Mouse (Mus musculus): ENCODE data around the gene Grin3b. TPM values are rescaled to one million over a fixed set of nuclear protein-coding genes. Genes with fewer than 3 reads are reported as not detected.

The Grin3b gene
- polyA plus RNA-seq, 1 experiment from 2014 or later: 0.29 TPM

DNA sequence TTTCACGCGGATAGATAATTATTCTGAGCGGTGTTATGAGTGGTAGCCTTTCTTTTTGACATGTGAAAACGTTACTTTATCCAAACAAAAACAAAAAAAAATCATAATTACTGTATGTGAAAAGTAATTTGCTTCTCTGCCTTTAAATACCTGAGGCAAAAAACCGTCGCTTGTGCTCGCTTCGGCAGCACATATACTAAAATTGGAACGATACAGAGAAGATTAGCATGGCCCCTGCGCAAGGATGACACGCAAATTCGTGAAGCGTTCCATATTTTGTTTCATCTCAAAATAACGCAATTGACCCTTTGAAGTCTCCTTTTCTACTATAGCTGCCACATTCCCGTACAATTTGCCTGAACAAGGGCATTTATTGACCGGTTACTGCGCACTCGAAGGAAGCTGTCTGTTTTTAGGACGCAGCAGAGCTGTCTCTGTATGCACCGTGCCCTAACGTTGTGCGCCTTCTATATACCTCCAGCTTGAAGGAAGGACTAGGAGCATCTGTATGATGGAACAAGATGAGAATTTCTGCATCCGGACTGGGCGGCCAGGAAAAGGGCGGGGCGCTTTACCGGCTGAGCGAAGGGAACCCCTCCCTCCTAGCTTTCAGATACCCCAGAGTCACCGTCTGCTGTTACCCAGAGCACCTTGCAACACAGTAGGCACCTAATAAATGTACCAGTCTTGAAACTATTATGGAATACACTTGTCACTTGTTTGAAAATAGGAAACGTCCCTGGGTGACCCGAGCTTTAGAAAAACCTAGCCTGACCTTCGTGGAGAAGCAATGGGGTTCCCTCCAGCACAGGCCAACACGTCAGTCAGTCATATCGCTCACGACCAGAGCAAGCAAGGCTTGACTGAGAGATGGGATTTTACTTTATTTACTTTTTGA is 15.1 kb downstream of the Grin3b start:
- Histone ChIP-seq H3K36me3 (no peaks in the 10 kb centered on the region), H3K4me1 (replicated peaks) (peaks cover 54% of the 10 kb centered on the region), H3K9me3 (no peaks in the 10 kb centered on the region), H3K9ac (peak overlapping the region; percentile 64), H3K4me2 (peak overlapping the region; percentile 96), H3K4me3 (peak overlapping the region; percentile 56), H3K27ac (replicated peaks) (peak overlapping the region; percentile 93), H3K27me3 (peaks cover 31% of the 10 kb centered on the region)
- no peak; the same call in 1 of the 2 replicates for ATAC-seq (ENCODE audit: low FRiP score, low read depth)
- 3% methylated on average over 35 of the region's 35 CpGs for WGBS

DNA sequence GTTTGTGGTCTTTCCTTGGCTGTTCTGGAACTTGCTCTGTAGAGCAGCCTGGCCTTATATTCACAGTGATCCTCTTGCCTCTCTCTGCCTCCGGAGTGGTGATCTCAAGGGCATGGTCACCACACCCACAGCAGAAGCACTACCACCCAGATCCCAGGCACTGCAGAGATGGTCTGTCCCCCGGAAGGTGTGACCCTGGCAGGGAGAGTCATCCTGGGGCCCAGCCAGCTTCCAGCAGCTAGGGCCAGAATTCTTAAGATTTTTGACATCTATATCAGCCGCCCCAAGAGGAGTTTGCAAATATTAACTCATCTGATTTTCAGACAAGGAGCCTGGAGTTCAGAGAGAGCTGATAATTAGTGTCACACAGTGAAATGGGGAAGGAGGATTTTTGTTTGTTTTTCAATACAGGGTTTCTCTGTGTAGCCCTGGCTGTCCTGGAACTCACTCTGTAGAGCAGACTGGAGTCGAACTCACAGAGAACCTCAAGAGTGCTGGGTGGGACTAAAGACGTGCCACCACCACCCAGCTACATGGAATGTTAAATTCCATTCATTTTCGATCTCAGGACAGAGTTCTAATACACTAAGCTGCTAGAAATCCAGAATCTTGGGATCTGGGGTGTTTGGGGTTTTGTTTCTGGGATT is 15.8 kb downstream of the Grin3b start:
- peak overlapping the region; percentile 56 for H3K4me3 ChIP-seq
- 36% methylated on average over 6 of the region's 6 CpGs for WGBS
- H3K4me1 ChIP-seq (replicated peaks): peaks cover 50% of the 10 kb centered on the region
- H3K9me3 ChIP-seq: no peaks in the 10 kb centered on the region
- peak overlapping the region; percentile 96 for H3K4me2 ChIP-seq
- peak overlapping the region; percentile 93 for H3K27ac ChIP-seq (replicated peaks)
- ATAC-seq (ENCODE audit: low FRiP score, low read depth): no peak
- peak overlapping the region; percentile 64 for H3K9ac ChIP-seq
- H3K36me3 ChIP-seq: no peaks in the 10 kb centered on the region
- H3K27me3 ChIP-seq: peaks cover 39% of the 10 kb centered on the region

DNA sequence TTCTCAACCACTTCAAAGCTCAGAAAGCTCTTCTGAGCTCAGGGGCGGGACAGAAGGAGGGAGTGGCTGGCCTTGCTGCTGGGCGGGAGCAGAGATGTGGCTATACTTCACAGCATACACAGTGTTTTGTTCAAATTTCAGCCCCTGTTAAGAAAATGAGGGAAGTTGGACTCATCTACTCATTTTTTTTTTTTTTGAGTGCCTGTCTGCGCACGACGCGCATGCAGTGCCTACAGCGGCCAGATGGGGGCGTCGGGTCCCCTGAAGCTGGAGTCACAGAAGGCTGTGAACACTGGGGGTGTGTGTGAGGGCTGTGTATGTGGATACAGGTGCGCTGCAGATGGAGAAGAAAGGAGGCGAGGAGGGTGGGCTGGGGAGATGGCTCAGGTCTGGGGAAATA is 16.4 kb downstream of the Grin3b start:
- ATAC-seq (ENCODE audit: low FRiP score, low read depth): no peak
- no peak overlapping the region for H3K9ac ChIP-seq

DNA sequence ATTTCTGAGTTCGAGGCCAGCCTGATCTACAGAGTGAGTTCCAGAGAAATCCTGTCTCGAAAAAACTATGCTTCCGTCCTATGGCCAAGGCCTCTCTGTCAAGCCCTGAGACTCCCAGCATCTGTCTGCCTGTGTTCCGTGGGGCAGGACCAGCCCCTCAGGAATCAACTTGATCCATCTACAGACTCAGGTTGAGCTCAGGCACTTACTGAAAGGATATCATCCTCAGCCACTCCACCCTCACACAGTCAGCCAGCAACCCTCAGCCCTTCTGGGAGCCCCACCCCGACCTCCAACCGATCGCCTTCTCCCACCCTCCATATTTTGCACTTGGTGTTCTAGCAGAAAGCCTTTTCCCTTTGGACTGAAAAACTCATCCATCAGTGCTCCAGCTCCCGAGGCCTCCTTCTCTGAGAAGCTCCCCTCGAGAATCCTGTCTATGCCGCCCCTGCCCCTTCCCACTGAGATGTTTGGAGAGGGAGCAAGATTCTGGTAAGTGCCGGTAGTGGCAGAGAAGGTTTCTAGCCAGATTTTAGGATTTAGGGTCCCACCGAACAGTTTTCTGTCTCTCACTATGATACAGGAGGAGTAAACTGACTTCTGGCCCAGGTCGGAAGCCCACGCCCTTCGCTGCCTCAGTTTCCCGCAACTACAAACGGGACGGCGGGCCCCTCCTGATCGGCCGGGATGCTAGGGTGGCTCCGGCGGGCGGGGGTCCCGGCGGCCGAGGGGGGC is 17.4 kb downstream of the Grin3b start:
- Histone ChIP-seq H3K27me3 (peaks cover 39% of the 10 kb centered on the region), H3K9ac (peak overlapping the region; percentile 47), H3K4me2 (peak overlapping the region; percentile 75), H3K27ac (replicated peaks) (no peak overlapping the region), H3K9me3 (no peaks in the 10 kb centered on the region), H3K4me1 (replicated peaks) (peaks cover 36% of the 10 kb centered on the region), H3K4me3 (peak overlapping the region; percentile 47), H3K36me3 (no peaks in the 10 kb centered on the region)
- 10% methylated on average over 27 of the region's 27 CpGs for WGBS
- ATAC-seq (ENCODE audit: low FRiP score, low read depth): no peak

More for the DNA sequence above, 16.4 kb downstream of the Grin3b start:
- peaks cover 39% of the 10 kb centered on the region for H3K27me3 ChIP-seq
- H3K27ac ChIP-seq (replicated peaks): no peak overlapping the region
- no peaks in the 10 kb centered on the region for H3K9me3 ChIP-seq
- H3K36me3 ChIP-seq: no peaks in the 10 kb centered on the region
- peak overlapping the region; percentile 1; the same call in 1 of the 2 replicates for H3K4me3 ChIP-seq
- peaks cover 44% of the 10 kb centered on the region for H3K4me1 ChIP-seq (replicated peaks)
- H3K4me2 ChIP-seq: peak overlapping the region; percentile 96; the same call in 1 of the 2 replicates
- WGBS: 4% methylated on average over 11 of the region's 11 CpGs

DNA sequence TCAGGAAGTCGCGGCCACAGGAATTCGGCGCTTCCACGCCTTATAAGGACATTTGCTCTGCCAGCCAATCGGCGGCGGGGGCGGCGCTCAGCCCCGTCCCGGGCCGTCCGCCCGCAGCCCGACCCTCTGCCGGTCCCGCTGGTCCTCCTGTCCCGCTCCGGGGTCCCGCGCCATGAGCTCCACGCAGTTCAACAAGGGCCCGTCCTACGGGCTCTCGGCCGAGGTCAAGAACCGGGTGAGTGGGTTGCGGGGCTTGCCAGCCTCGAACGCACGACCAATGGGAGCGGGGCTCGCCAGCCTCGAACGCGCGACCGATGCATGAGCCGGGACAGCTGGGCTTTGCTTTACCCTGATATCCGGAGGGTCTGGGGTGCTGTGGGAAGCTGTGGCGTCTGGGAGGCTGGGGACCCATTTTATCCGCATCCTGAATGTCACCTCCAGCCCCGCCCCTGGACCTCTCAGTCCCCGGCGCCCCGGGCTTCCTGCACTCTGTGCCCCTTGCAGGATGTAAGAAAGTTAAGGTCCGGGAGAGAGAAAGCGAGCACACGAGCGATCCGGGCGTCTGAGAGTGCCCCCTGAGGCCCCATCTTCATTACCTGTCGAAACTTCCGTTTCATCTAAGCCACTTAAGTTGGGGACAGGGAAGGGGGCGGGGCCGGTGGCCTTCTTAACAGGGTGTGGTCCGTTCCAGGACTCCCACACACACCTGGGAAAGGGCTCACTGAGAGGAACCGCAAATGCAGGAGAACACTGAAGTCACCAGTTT is 18.2 kb downstream of the Grin3b start, which contains the start of gene Cnn2:
Gene Cnn2 (plus strand): TSS at position 79 of the 766 bp plus-strand sequence.
- Histone ChIP-seq H3K27ac (replicated peaks) (no peak within 1 kb of the TSS), H3K4me1 (replicated peaks) (peaks cover 30% of the 10 kb centered on the region), H3K9me3 (no peaks in the 10 kb centered on the region), H3K27me3 (peaks cover 39% of the 10 kb centered on the region), H3K36me3 (no peaks in the 10 kb centered on the region), H3K4me3 (peak within 1 kb of the TSS; percentile 47), H3K9ac (peak within 1 kb of the TSS; percentile 47), H3K4me2 (peak within 1 kb of the TSS; percentile 75)
- WGBS: under 1% methylated on average over 51 of the region's 59 CpGs
- ATAC-seq (ENCODE audit: low FRiP score, low read depth): no peak

DNA sequence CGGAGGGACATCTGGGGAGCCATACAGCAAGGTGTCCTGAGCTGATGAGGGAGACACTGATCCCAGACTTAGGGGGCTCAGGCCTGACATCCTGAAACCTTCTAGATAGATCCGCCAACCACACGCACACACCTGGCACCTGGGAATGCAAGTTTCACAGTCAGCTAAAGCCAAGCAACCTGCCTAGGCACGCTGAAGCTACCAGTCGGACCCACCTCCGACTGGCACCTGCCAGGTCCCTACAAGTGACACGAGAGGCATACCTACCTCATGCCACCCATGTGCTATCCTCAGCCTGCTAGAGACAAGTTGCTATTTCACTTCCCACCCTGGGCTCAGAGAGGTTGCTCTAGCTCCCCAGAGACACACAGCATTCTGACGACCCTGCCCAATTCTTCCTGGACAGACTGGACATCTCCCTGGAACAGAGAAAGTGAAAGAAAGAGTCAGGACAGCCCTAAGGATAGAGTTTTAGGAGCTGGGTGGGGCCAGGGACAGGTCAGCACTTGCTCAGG is 18.8 kb downstream of the Grin3b start:
- Histone ChIP-seq H3K9me3 (no peaks in the 10 kb centered on the region), H3K9ac (0 out of 2 replicates have a peak overlapping the region, but pooled peaks have one; percentile 47), H3K27me3 (peaks cover 39% of the 10 kb centered on the region), H3K4me3 (peak overlapping the region; percentile 47), H3K36me3 (no peaks in the 10 kb centered on the region), H3K4me1 (replicated peaks) (peaks cover 30% of the 10 kb centered on the region), H3K4me2 (peak overlapping the region; percentile 75), H3K27ac (replicated peaks) (no peak overlapping the region)
- WGBS: 33% methylated on average over 8 of the region's 8 CpGs
- no peak for ATAC-seq (ENCODE audit: low FRiP score, low read depth)

DNA sequence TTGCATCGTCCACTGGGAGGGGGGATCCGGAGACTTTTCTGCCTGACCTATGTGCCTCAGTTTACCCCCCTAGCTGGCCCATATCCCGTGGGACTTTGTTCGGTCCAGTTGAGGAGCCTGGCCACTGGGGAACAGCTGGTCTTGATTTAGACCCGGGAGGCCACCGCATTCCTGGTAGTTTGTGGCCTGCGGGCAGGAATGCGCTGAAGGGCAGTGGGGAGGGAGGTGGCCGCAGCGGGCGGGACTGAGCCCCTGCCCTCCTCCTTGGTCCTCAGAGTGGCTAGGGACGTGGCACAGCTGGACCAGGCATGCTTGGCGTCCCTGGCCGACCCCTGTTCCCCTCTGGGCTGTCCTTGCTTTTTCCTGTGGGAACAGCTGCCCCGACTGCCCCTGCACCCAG is 19.4 kb downstream of the Grin3b start:
- H3K9ac ChIP-seq: no peak overlapping the region
- H3K4me2 ChIP-seq: peak overlapping the region; percentile 75
- peaks cover 39% of the 10 kb centered on the region for H3K27me3 ChIP-seq
- WGBS: 11% methylated on average over 15 of the region's 15 CpGs
- no peaks in the 10 kb centered on the region for H3K9me3 ChIP-seq
- H3K4me1 ChIP-seq (replicated peaks): peaks cover 30% of the 10 kb centered on the region
- no peak for ATAC-seq (ENCODE audit: low FRiP score, low read depth)
- no peak overlapping the region for H3K27ac ChIP-seq (replicated peaks)
- H3K36me3 ChIP-seq: no peaks in the 10 kb centered on the region
- no peak overlapping the region for H3K4me3 ChIP-seq

DNA sequence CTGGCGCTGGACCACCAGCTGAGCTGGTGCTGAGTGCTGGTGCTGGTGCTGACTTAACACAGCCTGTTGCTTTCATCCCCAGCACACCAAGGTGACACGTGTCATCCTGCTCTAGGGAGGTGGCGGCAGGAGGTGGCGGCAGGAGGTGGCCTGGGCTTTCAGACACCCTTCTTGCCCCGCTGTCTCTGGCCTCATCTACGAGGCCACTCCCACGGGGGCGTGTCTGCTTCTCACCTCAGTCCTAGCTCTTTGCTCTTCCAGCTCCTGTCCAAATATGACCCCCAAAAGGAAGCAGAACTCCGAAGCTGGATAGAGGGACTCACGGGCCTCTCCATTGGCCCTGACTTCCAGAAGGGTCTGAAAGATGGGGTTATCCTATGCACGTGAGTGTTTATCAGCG is 20.6 kb downstream of the Grin3b start:
- no peaks in the 10 kb centered on the region for H3K9me3 ChIP-seq
- 58% methylated on average over 12 of the region's 12 CpGs for WGBS
- ATAC-seq (ENCODE audit: low FRiP score, low read depth): no peak
- H3K9ac ChIP-seq: no peak overlapping the region
- H3K4me2 ChIP-seq: no peak overlapping the region
- H3K4me3 ChIP-seq: no peak overlapping the region
- H3K4me1 ChIP-seq (replicated peaks): peaks cover 31% of the 10 kb centered on the region
- peaks cover 39% of the 10 kb centered on the region for H3K27me3 ChIP-seq
- H3K27ac ChIP-seq (replicated peaks): no peak overlapping the region
- no peaks in the 10 kb centered on the region for H3K36me3 ChIP-seq

DNA sequence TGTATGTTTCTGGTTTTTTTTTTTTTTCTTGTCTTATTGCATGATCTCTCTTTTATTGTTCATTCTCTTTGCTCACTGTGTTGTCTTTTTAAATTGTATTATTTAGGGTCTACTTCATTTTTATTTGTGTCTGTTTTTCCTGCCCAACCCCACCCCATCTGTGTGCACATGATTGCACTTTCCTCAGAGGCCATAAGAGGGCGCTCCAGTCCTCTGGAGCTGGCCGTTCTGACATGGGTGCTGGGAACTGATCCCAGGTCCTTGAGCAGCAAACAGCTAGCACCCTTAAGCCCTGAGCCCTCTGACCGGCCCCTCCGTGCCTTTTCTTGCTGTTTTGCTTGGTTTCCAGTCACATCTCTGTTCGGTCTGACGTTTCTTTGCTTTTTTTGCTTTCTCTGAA is 21.0 kb downstream of the Grin3b start:
- Histone ChIP-seq H3K27me3 (peaks cover 39% of the 10 kb centered on the region), H3K4me3 (no peak overlapping the region), H3K27ac (replicated peaks) (no peak overlapping the region), H3K9me3 (no peaks in the 10 kb centered on the region), H3K9ac (no peak overlapping the region), H3K4me2 (no peak overlapping the region), H3K36me3 (no peaks in the 10 kb centered on the region), H3K4me1 (replicated peaks) (peaks cover 30% of the 10 kb centered on the region)
- no peak for ATAC-seq (ENCODE audit: low FRiP score, low read depth)
- 84% methylated on average over 6 of the region's 6 CpGs for WGBS

DNA sequence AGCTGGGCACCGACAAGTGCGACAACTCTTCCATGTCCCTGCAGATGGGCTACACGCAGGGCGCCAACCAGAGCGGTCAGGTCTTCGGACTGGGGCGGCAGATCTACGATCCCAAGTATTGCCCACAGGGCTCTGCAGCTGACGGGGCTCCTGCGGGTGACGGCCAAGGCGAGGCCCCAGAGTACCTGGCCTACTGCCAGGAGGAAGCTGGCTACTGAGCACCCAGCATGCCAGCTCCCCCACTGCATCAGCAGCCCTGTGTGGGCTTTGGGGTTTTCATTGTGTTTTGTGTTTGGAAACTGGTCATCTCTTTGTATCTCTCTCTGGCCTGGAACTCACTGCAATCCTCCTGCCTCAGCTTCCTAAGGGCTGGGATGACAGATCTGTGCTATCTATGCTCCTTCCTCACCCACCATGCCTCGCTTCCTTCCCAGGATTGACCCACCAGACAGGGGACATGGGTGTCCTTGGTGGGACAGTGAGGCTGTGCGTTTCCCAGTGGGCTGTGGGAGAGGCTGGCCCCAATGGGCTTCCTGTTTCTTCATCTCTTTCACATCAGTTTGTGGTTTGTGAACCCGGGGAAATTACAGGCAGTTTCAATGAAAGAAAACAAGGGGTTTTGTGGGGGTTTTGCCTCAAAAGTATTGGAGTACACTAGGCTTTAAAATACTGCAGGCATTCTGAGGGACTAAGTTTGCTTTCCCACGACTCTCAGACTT is 24.0 kb downstream of the Grin3b start:
- no peak overlapping the region for H3K4me2 ChIP-seq
- no peak overlapping the region for H3K4me3 ChIP-seq
- no peak overlapping the region for H3K27ac ChIP-seq (replicated peaks)
- H3K9me3 ChIP-seq: no peaks in the 10 kb centered on the region
- ATAC-seq (ENCODE audit: low FRiP score, low read depth): no peak
- H3K4me1 ChIP-seq (replicated peaks): peaks cover 29% of the 10 kb centered on the region
- WGBS: 77% methylated on average over 16 of the region's 16 CpGs
- no peak overlapping the region for H3K9ac ChIP-seq
- peaks cover 15% of the 10 kb centered on the region for H3K27me3 ChIP-seq
- no peaks in the 10 kb centered on the region for H3K36me3 ChIP-seq

Measured in hindbrain, embryonic 15.5 days (tissue).